11 mouse cellular contexts compared by ENCODE assay signal in genomic region chr17:8763248-8763647, GRCm38 (mm10).
DNase-seq lines count a peak whose midpoint lies in the region; ATAC-seq lines count a peak whose summit lies in the region.
"Had no signal": no experiment of that assay in that cellular context is flagged by ENCODE, and none has a peak within 500 bp of the region (broad histone marks: within the 10 kb centered on the region; RNA-seq: fewer than 3 reads in every experiment).

No protein-coding gene starts in this region.

- intact Hi-C loops in left cerebral cortex, postnatal 36 days (cut with DNase I): no loop called here

- DNase-seq in adrenal gland, postnatal 10 days: peak; percentile 25
- DNase-seq in adrenal gland, postnatal 36 days: no peak
- DNase-seq in layer of hippocampus, adult 11-12 months (ENCODE audit: low spot score): peak; percentile 49
- no peak for DNase-seq in layer of hippocampus, adult 9-10 months (ENCODE audit: low spot score)
- peak; percentile 64 for DNase-seq in cerebellum, adult 11-12 months
- DNase-seq in left cerebral cortex, postnatal 36 days (ENCODE audit: low spot score in 2 of 2): peak; percentile 22 to 36
- DNase-seq in spleen, postnatal 10 days (ENCODE audit: low spot score in 2 of 2): no peak
- DNase-seq: heart, adult 2 months; thymus, postnatal 36 days had no signal

- ATAC-seq in granulocyte monocyte progenitor cell, adult 5-6 weeks (replicated peaks; ENCODE audit: poor library complexity, severe bottlenecking): no peak
- ATAC-seq: inflammation-experienced regulatory T-cells, adult 6 months had no signal

Comparison
In these comparisons a context has a peak if more than half of its experiments do, and no peak if none do; other contexts are left out.
1. DNase-seq: peak in adrenal gland, postnatal 10 days (single experiment), layer of hippocampus, adult 11-12 months (single experiment), cerebellum, adult 11-12 months (single experiment) and left cerebral cortex, postnatal 36 days (2 of 2); none in adrenal gland, postnatal 36 days (0 of 2), layer of hippocampus, adult 9-10 months (single experiment) and spleen, postnatal 10 days (0 of 2).